13 mouse cellular contexts compared by ENCODE assay signal in the genomic region with DNA sequence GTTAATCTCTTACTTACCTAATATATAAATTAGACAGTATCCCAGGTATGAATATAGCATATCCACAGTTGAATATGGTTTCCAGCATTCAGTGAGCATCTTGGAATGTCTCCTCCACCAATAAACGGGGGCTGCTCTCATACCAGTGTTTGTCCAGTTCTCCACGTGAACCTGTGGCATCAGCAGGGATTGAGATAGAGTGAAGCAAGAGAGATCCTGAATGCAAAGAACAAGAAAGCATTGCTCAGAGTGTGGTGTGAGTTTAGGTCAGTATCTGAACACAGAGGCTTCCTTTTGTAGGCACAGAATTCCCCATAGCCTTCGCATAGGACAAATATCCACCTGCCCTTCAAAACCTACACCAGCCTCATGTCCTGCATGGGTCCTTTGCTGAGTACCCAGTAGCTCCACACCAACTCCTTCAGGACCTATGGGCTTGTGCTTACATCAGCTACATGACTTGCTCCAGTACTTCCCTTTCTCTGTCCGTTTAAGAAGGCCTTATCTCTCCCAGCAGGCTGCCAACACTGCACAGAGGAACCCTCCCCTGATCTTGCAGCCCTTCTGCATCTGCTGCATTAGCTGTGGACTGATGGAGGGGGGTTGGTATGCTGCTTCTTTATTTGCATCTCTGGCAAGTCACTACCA. TPM values are rescaled to one million over a fixed set of nuclear protein-coding genes. Genes with fewer than 3 reads are reported as not detected.
DNase-seq lines count a peak whose midpoint lies in the region; ATAC-seq and TF ChIP-seq lines count a peak whose summit lies in the region.
"Had no signal": no experiment of that assay in that cellular context is flagged by ENCODE, and none has a peak within 500 bp of the region (broad histone marks: within the 10 kb centered on the region; RNA-seq: fewer than 3 reads in every experiment).

No protein-coding gene starts in this region.

- TF ChIP-seq POLR2A in lung, adult 2 months (IDR thresholded peaks at IDR 0.05; ENCODE audit: borderline replicate concordance, extremely low read depth, low read depth, low read length), result no peak

- H3K4me2 ChIP-seq in stomach, embryonic 14.5 days (replicated peaks; ENCODE audit: low read depth, low read length), result no peak overlapping the region
- no peak overlapping the region for H3K4me2 ChIP-seq in stomach, postnatal 0 days (replicated peaks; ENCODE audit: low read depth)
- H3K4me2 ChIP-seq in liver, embryonic 16.5 days (ENCODE audit: low read depth, low read length), result peak overlapping the region; percentile 40

- H3K27ac ChIP-seq in stomach, embryonic 14.5 days (ENCODE audit: low read length), result no peak overlapping the region
- H3K27ac ChIP-seq in stomach, postnatal 0 days (replicated peaks), result no peak overlapping the region
- peak overlapping the region; percentile 92 for H3K27ac ChIP-seq in liver, embryonic 16.5 days (ENCODE audit: low read length)
- no peak overlapping the region for H3K27ac ChIP-seq in midbrain, embryonic 10.5 days (replicated peaks)
- H3K27ac ChIP-seq: forebrain, embryonic 10.5 days; hindbrain, embryonic 10.5 days had no signal

- H3K36me3 ChIP-seq in stomach, embryonic 14.5 days (ENCODE audit: control insufficient read depth, insufficient read depth, low read length), result no peaks in the 10 kb centered on the region
- H3K36me3 ChIP-seq in stomach, postnatal 0 days (ENCODE audit: control insufficient read depth, insufficient read depth, low read length), result no peaks in the 10 kb centered on the region
- H3K36me3 ChIP-seq in liver, embryonic 16.5 days (ENCODE audit: control insufficient read depth, insufficient read depth), result no peaks in the 10 kb centered on the region
- no peaks in the 10 kb centered on the region for H3K36me3 ChIP-seq in midbrain, embryonic 10.5 days
- H3K36me3 ChIP-seq: forebrain, embryonic 10.5 days; hindbrain, embryonic 10.5 days had no signal

- no peak for TF ChIP-seq CTCF in stomach, postnatal 0 days (IDR thresholded peaks at IDR 0.05; ENCODE audit: low read depth)
- no peak for TF ChIP-seq CTCF in lung, adult 2 months (IDR thresholded peaks at IDR 0.05; ENCODE audit: insufficient read depth, low read length)

- no peaks in the 10 kb centered on the region for H3K27me3 ChIP-seq in stomach, embryonic 14.5 days (ENCODE audit: control insufficient read depth, insufficient read depth, low read length)
- no peaks in the 10 kb centered on the region for H3K27me3 ChIP-seq in stomach, postnatal 0 days (ENCODE audit: control insufficient read depth, insufficient read depth, low read length)
- no peaks in the 10 kb centered on the region for H3K27me3 ChIP-seq in liver, embryonic 16.5 days (ENCODE audit: control insufficient read depth, insufficient read depth, low read depth, low read length)
- no peaks in the 10 kb centered on the region for H3K27me3 ChIP-seq in midbrain, embryonic 10.5 days (ENCODE audit: low read depth, poor library complexity, severe bottlenecking)

- ATAC-seq in stomach, embryonic 14.5 days (ENCODE audit: insufficient number of reproducible peaks, insufficient read depth, low FRiP score, low read depth), result peak; percentile 76; the same call in 1 of the 2 replicates
- no peak for ATAC-seq in stomach, postnatal 0 days (ENCODE audit: low FRiP score, low TSS enrichment)
- ATAC-seq in common myeloid progenitor, adult 5-6 weeks (replicated peaks; ENCODE audit: low read depth, poor library complexity, severe bottlenecking), result peak; percentile 99
- ATAC-seq in liver, embryonic 16.5 days (ENCODE audit: low read depth), result peak; percentile 98

- no peak for DNase-seq in stomach, postnatal 0 days (ENCODE audit: low spot score)
- no peak for DNase-seq in midbrain, embryonic 10.5 days (ENCODE audit: low spot score)
- no peak for DNase-seq in urinary bladder, postnatal 25 days (ENCODE audit: low spot score)
- no peak for DNase-seq in lung, adult 2 months
- DNase-seq: kidney, adult 2 months; left cerebral cortex, postnatal 4 days; lung, postnatal 36 days; right cerebral cortex, postnatal 25 days had no signal

- H3K4me1 ChIP-seq in stomach, embryonic 14.5 days (ENCODE audit: control insufficient read depth, insufficient read depth, low read length), result no peaks in the 10 kb centered on the region
- no peaks in the 10 kb centered on the region for H3K4me1 ChIP-seq in stomach, postnatal 0 days (replicated peaks; ENCODE audit: control insufficient read depth, insufficient read depth)
- H3K4me1 ChIP-seq in liver, embryonic 16.5 days (ENCODE audit: control insufficient read depth, low read depth, low read length), result peaks cover 38% of the 10 kb centered on the region
- H3K4me1 ChIP-seq in midbrain, embryonic 10.5 days, result no peaks in the 10 kb centered on the region
- no peaks in the 10 kb centered on the region for H3K4me1 ChIP-seq in lung, adult 2 months (ENCODE audit: control insufficient read depth, insufficient read depth, low read length)
- H3K4me1 ChIP-seq: forebrain, embryonic 10.5 days; hindbrain, embryonic 10.5 days had no signal

- H3K9me3 ChIP-seq in stomach, embryonic 14.5 days (ENCODE audit: control insufficient read depth, low read depth, low read length), result no peaks in the 10 kb centered on the region
- H3K9me3 ChIP-seq in stomach, postnatal 0 days (ENCODE audit: control insufficient read depth, low read length), result no peaks in the 10 kb centered on the region
- no peaks in the 10 kb centered on the region for H3K9me3 ChIP-seq in liver, embryonic 16.5 days (replicated peaks; ENCODE audit: control insufficient read depth, low read length)
- H3K9me3 ChIP-seq in midbrain, embryonic 10.5 days (replicated peaks), result no peaks in the 10 kb centered on the region
- H3K9me3 ChIP-seq: forebrain, embryonic 10.5 days; hindbrain, embryonic 10.5 days had no signal

- 62% methylated on average over 4 of the region's 4 CpGs for WGBS in stomach, embryonic 14.5 days
- WGBS in stomach, postnatal 0 days, result 71% methylated on average over 4 of the region's 4 CpGs
- 16% methylated on average over 4 of the region's 4 CpGs for WGBS in liver, embryonic 16.5 days (ENCODE audit: insufficient replicate concordance)
- WGBS in midbrain, embryonic 10.5 days, result 68% methylated on average over 4 of the region's 4 CpGs
- 64% methylated on average over 4 of the region's 4 CpGs for WGBS in lung, adult 2 months

- H3K4me3 ChIP-seq in stomach, embryonic 14.5 days (ENCODE audit: low read depth, low read length), result no peak overlapping the region
- H3K4me3 ChIP-seq in stomach, postnatal 0 days (ENCODE audit: low read depth, low read length), result no peak overlapping the region
- H3K4me3 ChIP-seq in liver, embryonic 16.5 days (ENCODE audit: low read depth, low read length), result peak overlapping the region; percentile 15; the same call in 1 of the 2 replicates
- no peak overlapping the region for H3K4me3 ChIP-seq in midbrain, embryonic 10.5 days
- H3K4me3 ChIP-seq in lung, adult 2 months (replicated peaks; ENCODE audit: extremely low read depth, low read depth, low read length), result no peak overlapping the region
- H3K4me3 ChIP-seq: forebrain, embryonic 10.5 days; hindbrain, embryonic 10.5 days had no signal

- TF ChIP-seq EP300 in stomach, postnatal 0 days (optimal IDR thresholded peaks at IDR 0.05), result no peak

- no peak overlapping the region for H3K9ac ChIP-seq in stomach, embryonic 14.5 days (replicated peaks; ENCODE audit: low read depth, low read length)
- H3K9ac ChIP-seq in stomach, postnatal 0 days (ENCODE audit: low read length), result no peak overlapping the region
- peak overlapping the region; percentile 49 for H3K9ac ChIP-seq in liver, embryonic 16.5 days (ENCODE audit: low read depth, low read length)

RNA-seq across cellular contexts. Expression of a gene that starts 44.7 kb away (rescaled TPM):
- polyA plus RNA-seq in stomach, embryonic 14.5 days (2014; fragmentation: Nextera tagmentation; extraction: Ambion mirVana), result 11.4 and 13.3 TPM in 2 replicates
- 6.6 and 6.9 TPM in 2 replicates for polyA plus RNA-seq in stomach, postnatal 0 days (2015; fragmentation: Nextera tagmentation; extraction: Ambion mirVana)
- 20.0 and 20.2 TPM in 2 replicates for total RNA-seq in common myeloid progenitor, adult 5-6 weeks (2017)
- 3.4 and 3.9 TPM in 2 replicates for polyA plus RNA-seq in liver, embryonic 16.5 days (2015; fragmentation: Nextera tagmentation; extraction: Ambion mirVana)
- polyA plus RNA-seq in midbrain, embryonic 10.5 days (2016; fragmentation: Nextera tagmentation; extraction: Ambion mirVana), result 11.6 and 11.9 TPM in 2 replicates
- polyA plus RNA-seq in lung, adult 2 months (2012; rRNA removed), result 4.7 and 5.5 TPM in 2 replicates
